Mouse (Mus musculus): Measurements from ENCODE around the gene Casr.
A peak's percentile ranks its signal among the peaks of the same experiment; 100 is the strongest.

Gene Casr

GRCm38 (mm10) chr16:36507300-36507699, 54.6 kb downstream of the Casr start:
- no peak for DNase-seq

DNA sequence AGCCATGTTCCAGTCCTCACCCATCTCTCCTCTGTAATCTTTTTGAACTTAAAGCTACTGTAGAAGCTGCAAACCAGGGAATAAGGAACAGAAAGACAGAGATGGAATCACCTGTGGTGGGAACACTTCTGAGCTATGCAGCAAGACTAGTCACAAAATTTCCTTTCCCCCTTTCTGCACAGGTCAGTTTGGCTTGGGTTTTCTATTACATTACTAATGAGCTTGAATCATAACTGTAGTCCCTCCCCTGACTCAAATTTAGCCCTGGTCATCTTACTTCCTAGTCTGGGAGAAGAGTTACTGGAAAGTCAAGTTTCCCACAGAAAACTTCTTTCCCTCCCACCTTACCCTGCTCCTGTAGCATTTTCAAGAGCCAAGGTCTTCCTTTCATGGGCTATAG, 55.1 kb downstream of the Casr start:
- DNase-seq, result no peak

GRCm38 (mm10) chr16:36505913-36506312, 56.0 kb downstream of the Casr start:
- DNase-seq, result no peak

- DNase-seq, result no peak
Measured at GRCm38 (mm10) chr16:36505134-36505533, 56.8 kb downstream of the Casr start.

DNA sequence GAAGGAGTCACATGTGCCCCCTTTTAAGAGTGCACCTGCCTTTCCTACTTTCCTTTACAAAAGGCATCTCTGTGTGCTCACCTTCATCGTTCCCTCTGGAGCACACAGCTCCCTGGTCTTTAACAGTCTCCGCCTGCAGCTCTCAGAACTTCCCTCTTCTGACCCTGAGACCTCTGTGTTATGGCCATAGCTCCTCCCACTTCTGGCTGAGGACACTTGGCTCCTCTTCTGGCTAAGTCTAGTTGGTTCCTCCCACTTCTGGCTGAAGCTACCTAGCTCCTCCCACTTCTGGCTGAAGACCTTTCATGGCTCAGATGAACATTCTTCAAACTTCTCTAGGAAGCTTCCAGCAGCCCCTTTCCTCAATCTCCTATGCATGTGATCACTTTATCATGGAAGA, 59.7 kb downstream of the Casr start:
- no peak for DNase-seq

- no peak for DNase-seq
Measured at GRCm38 (mm10) chr16:36492420-36492819, 69.5 kb downstream of the Casr start.

GRCm38 (mm10) chr16:36476866-36477265, 85.1 kb downstream of the Casr start:
- no peak for DNase-seq

DNA sequence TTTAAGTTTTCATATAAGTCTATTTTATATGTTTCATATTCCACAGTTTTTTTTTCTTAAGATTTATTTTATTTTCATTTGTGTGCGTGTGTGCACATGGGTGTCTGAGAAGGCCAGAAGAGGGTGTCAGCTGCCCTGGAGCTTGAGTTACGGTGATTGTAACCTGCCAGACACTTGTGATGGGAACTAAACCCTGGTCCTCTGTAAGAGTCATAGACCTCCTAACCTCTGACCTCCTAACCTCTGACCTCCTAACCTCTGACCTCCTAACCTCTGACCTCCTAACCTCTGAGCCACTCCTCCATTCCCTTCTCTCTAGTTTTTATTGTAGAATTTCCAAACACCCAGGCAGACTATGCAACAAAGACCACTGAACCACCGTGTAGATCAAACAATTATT, 86.4 kb downstream of the Casr start:
- DNase-seq, result no peak

GRCm38 (mm10) chr16:36474849-36475248, 87.1 kb downstream of the Casr start:
- DNase-seq, result no peak

DNA sequence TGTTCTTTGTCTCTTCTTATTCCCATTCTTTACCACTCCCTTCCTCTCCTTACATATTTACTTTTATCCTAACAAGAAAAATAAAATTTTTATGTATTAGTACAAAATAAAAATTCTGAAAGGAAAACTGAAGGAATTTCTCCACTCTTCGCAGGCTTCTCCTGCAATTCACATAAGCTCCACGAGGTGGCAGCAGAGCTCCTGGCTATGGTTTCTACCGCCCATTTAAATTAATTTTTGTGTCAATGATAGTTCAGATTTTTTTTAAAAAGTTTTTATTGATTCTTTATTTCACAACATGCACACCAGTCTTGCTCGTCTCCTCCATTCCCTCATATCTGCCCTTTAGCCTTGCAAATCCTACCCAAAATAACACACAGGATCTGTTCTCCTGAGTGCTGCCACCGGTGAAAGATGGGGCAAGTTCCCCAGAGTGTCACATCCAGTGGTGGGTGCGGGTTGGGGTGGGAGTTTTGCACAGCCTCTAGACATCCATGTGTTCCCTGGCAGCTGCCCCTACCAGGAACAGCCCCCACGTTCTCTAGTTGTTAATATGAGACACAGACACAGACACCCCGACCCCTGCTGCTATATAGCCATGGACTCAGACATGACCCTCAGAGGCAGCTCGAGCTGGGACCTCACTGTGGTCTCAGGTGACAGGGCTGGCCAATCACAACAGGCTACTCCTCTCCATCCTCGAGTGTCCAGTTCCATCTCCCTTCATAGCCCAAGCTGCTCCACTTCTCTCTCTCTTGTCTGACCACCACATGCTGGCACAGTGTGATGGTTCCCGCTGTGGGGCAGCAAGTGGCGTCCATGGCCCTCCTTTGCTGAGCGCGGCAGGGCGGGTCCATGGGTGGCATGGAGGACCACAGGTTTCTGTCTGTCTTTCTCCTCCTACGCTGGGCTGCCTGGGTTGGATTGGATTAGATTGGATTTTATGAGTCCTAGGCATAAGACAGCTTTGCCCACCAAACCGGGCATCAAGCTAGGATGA, 88.4 kb downstream of the Casr start:
- DNase-seq, result peak; percentile 50

- DNase-seq, result no peak
Measured at GRCm38 (mm10) chr16:36471066-36471633, 90.8 kb downstream of the Casr start.

- DNase-seq, result no peak
Measured at GRCm38 (mm10) chr16:36469955-36470478, 91.9 kb downstream of the Casr start.

GRCm38 (mm10) chr16:36469367-36469766, 92.6 kb downstream of the Casr start:
- DNase-seq, result no peak

GRCm38 (mm10) chr16:36468862-36469261, 93.1 kb downstream of the Casr start:
- no peak for DNase-seq

DNA sequence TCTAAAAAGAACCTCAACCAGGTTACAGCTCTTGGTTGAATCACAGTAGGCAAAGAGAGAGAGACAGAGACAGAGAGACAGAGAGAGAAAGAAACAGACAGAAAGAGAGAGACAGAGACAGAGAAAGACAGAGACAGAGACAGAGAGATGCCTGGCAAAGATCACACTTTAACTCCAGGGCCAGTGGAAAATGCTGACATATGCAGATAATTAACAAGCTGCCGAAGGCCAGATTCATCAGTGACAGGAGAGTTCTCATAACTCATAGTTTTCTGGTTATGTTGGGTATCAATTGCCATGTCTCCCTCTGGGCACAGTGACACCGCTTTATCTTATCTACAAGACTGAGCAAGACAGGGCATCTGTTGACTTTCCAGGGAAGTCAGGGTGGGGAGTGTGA, 94.0 kb downstream of the Casr start:
- no peak for DNase-seq

- DNase-seq, result no peak
Measured at GRCm38 (mm10) chr16:36465436-36465835, 96.5 kb downstream of the Casr start.

GRCm38 (mm10) chr16:36464076-36464475, 97.9 kb downstream of the Casr start:
- no peak for DNase-seq

DNA sequence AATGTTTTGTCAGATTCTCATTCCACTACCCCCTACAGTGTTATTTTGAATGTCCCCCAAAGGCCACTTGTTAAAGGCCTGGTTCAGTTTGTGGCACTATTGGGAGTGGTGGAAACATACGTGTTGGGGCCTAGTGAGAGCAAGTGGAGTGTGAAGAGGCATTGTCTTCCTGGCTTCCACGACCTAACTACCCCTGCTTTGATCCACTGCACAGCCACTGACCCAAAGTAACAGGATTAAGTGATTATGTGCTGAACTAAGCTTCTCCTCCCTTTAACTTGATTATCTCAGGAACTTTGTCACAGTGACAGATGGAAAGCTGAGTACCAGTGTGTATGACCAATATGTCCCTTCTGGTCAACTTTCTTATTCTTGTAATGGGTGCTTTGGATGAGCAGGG, 101.5 kb downstream of the Casr start:
- no peak for DNase-seq

DNA sequence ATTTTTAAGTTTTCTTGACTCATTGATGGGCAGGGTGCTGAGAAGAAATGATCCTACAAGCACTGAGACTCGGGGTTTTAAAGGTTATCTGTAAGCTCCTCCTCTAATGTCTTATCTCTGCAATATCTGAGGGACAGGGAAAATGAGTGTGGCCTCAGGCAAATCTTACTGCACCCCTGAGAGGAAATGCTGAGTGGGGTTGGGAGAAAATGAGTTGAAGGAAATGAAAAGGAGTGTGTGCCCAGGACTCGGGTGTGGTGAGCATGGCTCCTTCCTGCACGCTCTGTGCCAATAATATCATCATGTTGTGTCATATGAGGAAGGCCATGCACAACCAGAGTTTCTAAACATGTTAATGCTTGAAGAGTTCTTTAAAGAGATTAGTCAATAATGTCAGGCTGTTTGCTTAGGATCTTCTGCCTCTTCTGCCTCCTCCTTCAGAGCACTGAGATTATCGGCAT, 106.6 kb downstream of the Casr start, which contains the start of gene Stfa3:
TSS of gene Stfa3 (minus strand) at position 51 of the 461 bp plus-strand sequence.
- no peak for DNase-seq
